Mouse (Mus musculus): ENCODE measurements at regions not wholly inside any gene's neighbourhood (a gene's known extent, or its start where the extent isn't known, plus 50 kb on each side); places are given as distances from the start of the nearest gene placed in this dataset.
A peak's percentile ranks its signal among the peaks of the same experiment; 100 is the strongest.

DNA sequence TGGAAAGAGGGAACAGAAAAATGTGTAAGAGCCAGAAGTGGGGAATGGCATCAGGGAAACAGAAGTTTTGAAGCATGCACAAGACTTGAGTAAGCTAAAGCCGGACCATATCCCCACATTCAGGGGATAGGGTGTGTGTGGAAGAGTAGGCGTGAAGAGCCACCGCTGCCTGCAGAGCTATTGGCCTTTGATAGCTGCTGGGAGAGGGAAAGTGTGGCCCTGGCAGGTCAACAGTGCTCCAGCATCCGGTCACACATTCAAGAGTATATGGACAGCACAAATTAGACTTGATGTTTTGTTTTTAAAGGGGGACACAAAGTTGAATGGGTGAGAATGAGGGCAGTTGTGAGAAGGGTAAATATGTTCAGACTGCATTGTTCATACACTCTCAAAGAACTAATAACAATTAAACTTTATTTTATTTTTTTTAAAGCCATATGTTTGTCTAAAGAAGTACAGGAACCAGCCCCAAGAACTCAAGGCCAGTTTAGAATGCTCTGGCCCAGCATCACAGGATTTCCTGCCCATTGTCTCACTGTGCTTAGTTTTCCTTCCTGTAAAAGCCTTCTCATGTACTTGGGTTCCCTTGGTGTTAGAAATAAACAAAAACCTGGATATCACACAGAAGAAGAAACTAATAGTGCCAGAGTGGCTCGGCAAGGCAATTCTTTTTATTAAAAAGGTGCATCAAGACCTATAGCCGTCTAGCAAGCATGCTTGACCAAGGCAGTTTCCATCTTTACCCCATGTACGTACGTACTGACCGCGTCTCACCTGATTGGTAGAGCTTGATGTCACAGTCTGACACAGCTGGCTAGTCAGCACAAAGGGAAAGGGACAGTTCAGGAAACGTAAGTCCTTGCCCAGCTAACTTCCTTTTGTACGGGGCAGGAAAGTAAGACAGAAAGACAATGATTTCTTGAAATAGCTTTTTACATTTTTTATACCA is 144.6 kb upstream of the Rbbp6 start:
- Histone ChIP-seq H3K27me3 (ENCODE audit: control insufficient read depth, insufficient read depth, low read length) (no peaks in the 10 kb centered on the region), H3K36me3 (replicated peaks; ENCODE audit: control insufficient read depth, insufficient read depth, low read depth) (no peaks in the 10 kb centered on the region), H3K4me1 (replicated peaks; ENCODE audit: control insufficient read depth in 2 of 2, insufficient read depth in 2 of 2, low read length in 1 of 2) (no peaks in the 10 kb centered on the region; a peak in 1 of 4 replicates), H3K27ac (no peak overlapping the region), H3K4me3 (ENCODE audit: insufficient read depth in 1 of 2, low read depth in 2 of 2, low read length in 2 of 2) (no peak overlapping the region), H3K9ac (replicated peaks) (no peak overlapping the region), H3K4me2 (ENCODE audit: low read depth) (no peak overlapping the region), H3K9me3 (ENCODE audit: control insufficient read depth, low read length) (no peaks in the 10 kb centered on the region)
- ATAC-seq (ENCODE audit: insufficient read depth) = 0 out of 2 replicates have a peak, but pooled peaks have one; percentile 35
- no peak for TF ChIP-seq CTCF (IDR thresholded peaks at IDR 0.05; ENCODE audit: low read depth)
- no peak for TF ChIP-seq EP300 (IDR thresholded peaks at IDR 0.05; ENCODE audit: low read depth)
- 32% methylated on average over 12 of the region's 12 CpGs for WGBS (ENCODE audit: insufficient replicate concordance)
- DNase-seq (ENCODE audit: low read depth in 3 of 3, low spot score in 3 of 3) = no peak

DNA sequence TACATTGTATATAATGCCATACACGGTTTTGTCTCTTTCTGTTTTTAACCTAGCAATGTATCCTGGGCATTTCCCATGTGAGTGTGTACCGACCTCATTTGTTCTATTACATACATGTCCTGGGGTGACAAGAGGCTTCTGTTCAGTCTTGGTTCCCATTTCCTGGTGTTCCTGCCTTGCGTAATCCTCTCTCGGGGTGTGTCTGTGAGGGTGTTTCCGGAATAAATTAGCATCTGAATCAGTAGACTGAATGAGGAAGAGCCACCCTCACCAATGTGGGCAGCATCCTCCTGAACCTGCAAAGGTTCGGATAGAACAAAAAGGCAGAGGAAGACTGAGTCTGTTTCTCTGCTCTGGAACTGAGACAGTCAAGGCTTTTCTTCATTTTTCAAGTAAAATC is 142.1 kb upstream of the Rbbp6 start:
- DNase-seq (ENCODE audit: low read depth in 3 of 3, low spot score in 3 of 3) = peak in 1 of 3 experiments; percentile 4
- no peak for ATAC-seq (ENCODE audit: insufficient read depth)
- Histone ChIP-seq H3K4me2 (ENCODE audit: low read depth) (no peak overlapping the region), H3K9ac (replicated peaks) (no peak overlapping the region), H3K9me3 (ENCODE audit: control insufficient read depth, low read length) (no peaks in the 10 kb centered on the region), H3K4me1 (replicated peaks; ENCODE audit: control insufficient read depth in 2 of 2, insufficient read depth in 2 of 2, low read length in 1 of 2) (no peaks in the 10 kb centered on the region; a peak in 1 of 4 replicates), H3K36me3 (replicated peaks; ENCODE audit: control insufficient read depth, insufficient read depth, low read depth) (no peaks in the 10 kb centered on the region), H3K4me3 (ENCODE audit: insufficient read depth in 1 of 2, low read depth in 2 of 2, low read length in 2 of 2) (no peak overlapping the region), H3K27ac (no peak overlapping the region), H3K27me3 (ENCODE audit: control insufficient read depth, insufficient read depth, low read length) (no peaks in the 10 kb centered on the region)
- 31% methylated on average over 6 of the region's 6 CpGs for WGBS (ENCODE audit: insufficient replicate concordance)
- TF ChIP-seq CTCF (IDR thresholded peaks at IDR 0.05; ENCODE audit: low read depth) = no peak
- TF ChIP-seq EP300 (IDR thresholded peaks at IDR 0.05; ENCODE audit: low read depth) = no peak

DNA sequence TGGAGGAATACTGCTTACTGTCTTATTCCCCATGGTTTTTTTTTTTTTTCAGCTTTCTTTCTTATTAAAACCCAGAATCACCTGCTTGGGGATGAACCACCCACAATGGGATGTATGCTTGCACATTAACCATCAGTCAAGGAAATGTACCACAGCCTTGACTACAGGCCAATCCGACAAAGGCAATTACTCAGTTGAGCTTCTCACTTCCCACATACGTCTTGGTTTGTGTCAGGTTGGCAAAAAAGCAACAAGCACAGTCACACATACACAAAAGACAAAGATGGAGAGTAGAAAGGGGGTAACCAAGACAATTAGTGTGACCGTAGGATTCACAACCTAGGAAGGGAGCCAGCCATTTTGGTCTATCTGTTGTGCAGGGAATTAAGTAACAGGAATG is 126.4 kb upstream of the Rbbp6 start:
- no peak for TF ChIP-seq EP300 (IDR thresholded peaks at IDR 0.05; ENCODE audit: low read depth)
- no peak for TF ChIP-seq CTCF (IDR thresholded peaks at IDR 0.05; ENCODE audit: low read depth)
- H3K27me3 ChIP-seq (ENCODE audit: control insufficient read depth, insufficient read depth, low read length) = no peaks in the 10 kb centered on the region
- DNase-seq (ENCODE audit: low read depth in 3 of 3, low spot score in 3 of 3) (no peak), ATAC-seq (ENCODE audit: insufficient read depth) (no peak)
- H3K9ac ChIP-seq (replicated peaks) = no peak overlapping the region
- WGBS (ENCODE audit: insufficient replicate concordance) = 59% methylated on average over 3 of the region's 3 CpGs
- H3K9me3 ChIP-seq (ENCODE audit: control insufficient read depth, low read length) = no peaks in the 10 kb centered on the region
- H3K4me3 ChIP-seq (ENCODE audit: insufficient read depth in 1 of 2, low read depth in 2 of 2, low read length in 2 of 2) = no peak overlapping the region
- no peak overlapping the region for H3K27ac ChIP-seq
- no peaks in the 10 kb centered on the region for H3K4me1 ChIP-seq (replicated peaks; ENCODE audit: control insufficient read depth in 2 of 2, insufficient read depth in 2 of 2, low read length in 1 of 2)
- H3K36me3 ChIP-seq (replicated peaks; ENCODE audit: control insufficient read depth, insufficient read depth, low read depth) = no peaks in the 10 kb centered on the region
- no peak overlapping the region for H3K4me2 ChIP-seq (ENCODE audit: low read depth)

DNA sequence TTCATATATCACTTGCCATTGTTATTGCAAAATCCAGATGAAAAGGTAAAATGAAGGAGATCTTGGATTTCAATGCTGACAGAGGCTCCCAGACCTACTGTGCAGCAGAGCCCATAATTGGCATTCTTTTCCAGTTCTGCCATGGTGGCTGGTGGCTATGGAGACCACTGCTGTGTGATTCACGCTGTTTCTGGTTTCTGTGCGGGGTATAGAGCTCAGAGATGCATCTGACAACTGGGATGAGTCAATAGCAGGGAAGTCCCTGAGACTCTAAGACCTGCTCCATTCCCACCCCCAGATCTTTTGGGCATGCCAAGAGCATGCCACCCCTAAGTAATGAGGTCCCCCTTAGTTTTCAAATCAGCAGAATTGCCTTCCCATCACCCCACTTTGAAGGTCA is 120.7 kb upstream of the Rbbp6 start:
- H3K9me3 ChIP-seq (ENCODE audit: control insufficient read depth, low read length) = no peaks in the 10 kb centered on the region
- no peak overlapping the region for H3K9ac ChIP-seq (replicated peaks)
- H3K4me1 ChIP-seq (replicated peaks; ENCODE audit: control insufficient read depth in 2 of 2, insufficient read depth in 2 of 2, low read length in 1 of 2) = no peaks in the 10 kb centered on the region
- no peak overlapping the region for H3K4me3 ChIP-seq (ENCODE audit: insufficient read depth in 1 of 2, low read depth in 2 of 2, low read length in 2 of 2)
- no peaks in the 10 kb centered on the region for H3K27me3 ChIP-seq (ENCODE audit: control insufficient read depth, insufficient read depth, low read length)
- H3K4me2 ChIP-seq (ENCODE audit: low read depth) = no peak overlapping the region
- H3K36me3 ChIP-seq (replicated peaks; ENCODE audit: control insufficient read depth, insufficient read depth, low read depth) = no peaks in the 10 kb centered on the region
- ATAC-seq (ENCODE audit: insufficient read depth) = no peak
- H3K27ac ChIP-seq = no peak overlapping the region
- no peak for TF ChIP-seq CTCF (IDR thresholded peaks at IDR 0.05; ENCODE audit: low read depth)
- TF ChIP-seq EP300 (IDR thresholded peaks at IDR 0.05; ENCODE audit: low read depth) = no peak
- DNase-seq (ENCODE audit: low read depth in 3 of 3, low spot score in 3 of 3) = no peak
- 47% methylated on average over 2 of the region's 2 CpGs for WGBS (ENCODE audit: insufficient replicate concordance)

DNA sequence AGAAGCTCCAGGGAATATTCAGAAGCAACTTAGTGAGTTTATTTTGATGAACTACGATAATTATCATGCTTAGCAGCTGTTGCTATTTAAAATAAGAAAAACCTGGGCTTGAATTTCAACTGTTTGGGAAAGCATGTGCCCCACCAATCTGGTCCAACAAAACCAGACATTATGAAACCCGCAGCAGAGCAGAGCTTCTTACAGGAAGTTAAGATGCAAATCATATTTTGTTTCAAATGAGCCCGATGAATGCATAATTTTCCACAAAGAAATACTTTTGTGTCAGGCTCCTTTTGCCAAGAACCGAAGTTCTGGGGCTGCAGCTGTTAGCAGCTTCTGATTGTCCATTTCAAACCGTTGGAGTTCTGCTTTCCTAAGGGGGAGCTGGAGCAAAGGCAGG is 118.1 kb upstream of the Rbbp6 start:
- WGBS (ENCODE audit: insufficient replicate concordance) = 50% methylated on average over 5 of the region's 5 CpGs
- TF ChIP-seq CTCF (IDR thresholded peaks at IDR 0.05; ENCODE audit: low read depth) (no peak), EP300 (IDR thresholded peaks at IDR 0.05; ENCODE audit: low read depth) (no peak)
- Histone ChIP-seq H3K9me3 (ENCODE audit: control insufficient read depth, low read length) (no peaks in the 10 kb centered on the region), H3K27me3 (ENCODE audit: control insufficient read depth, insufficient read depth, low read length) (no peaks in the 10 kb centered on the region), H3K9ac (replicated peaks) (no peak overlapping the region), H3K4me2 (ENCODE audit: low read depth) (no peak overlapping the region), H3K4me3 (ENCODE audit: insufficient read depth in 1 of 2, low read depth in 2 of 2, low read length in 2 of 2) (no peak overlapping the region), H3K4me1 (replicated peaks; ENCODE audit: control insufficient read depth in 2 of 2, insufficient read depth in 2 of 2, low read length in 1 of 2) (no peaks in the 10 kb centered on the region), H3K27ac (no peak overlapping the region), H3K36me3 (replicated peaks; ENCODE audit: control insufficient read depth, insufficient read depth, low read depth) (no peaks in the 10 kb centered on the region)
- DNase-seq (ENCODE audit: low read depth in 3 of 3, low spot score in 3 of 3) = no peak
- no peak for ATAC-seq (ENCODE audit: insufficient read depth)

Data from liver, embryonic 14.5 days (tissue).